Mouse (Mus musculus) T-helper 2 cell (primary cell): ENCODE data around the gene March7.

Source experiments
- in situ Hi-C: fragments of 300-600 bp; cut with MboI, MseI; formaldehyde crosslinking; loops from one replicate; pipeline ENCODE4 v1.15.1; 2025; ENCODE audit warnings: high pct_unique_total_duplicates

March7 gene

GRCm38 (mm10) chr2:60209703-60210651, at the start of gene March7, which contains the start of gene Baz2b:
TSS of gene March7 (plus strand) at chr2:60209887.
TSS of gene Baz2b (minus strand) at chr2:60209839.
- in situ Hi-C loops = no loop called here

GRCm38 (mm10) chr2:60163744-60164143, 45.9 kb upstream of the March7 start:
- in situ Hi-C loops = no loop called here

- in situ Hi-C loops = no loop called here
These were observed 44.0 kb upstream of the March7 start for GRCm38 (mm10) chr2:60165679-60166078.

GRCm38 (mm10) chr2:60166878-60167277, 42.8 kb upstream of the March7 start:
- in situ Hi-C loops = no loop called here

- in situ Hi-C loops = no loop called here
These were observed 37.7 kb upstream of the March7 start for GRCm38 (mm10) chr2:60171786-60172530.

- in situ Hi-C loops = no loop called here
These were observed 37.2 kb upstream of the March7 start for GRCm38 (mm10) chr2:60172531-60172914.

GRCm38 (mm10) chr2:60173190-60173589, 36.5 kb upstream of the March7 start:
- in situ Hi-C loops = no loop called here

- in situ Hi-C loops = no loop called here
These were observed 36.1 kb upstream of the March7 start for GRCm38 (mm10) chr2:60173595-60173994.

- in situ Hi-C loops = no loop called here
These were observed 34.6 kb upstream of the March7 start for GRCm38 (mm10) chr2:60175078-60175477.

- in situ Hi-C loops = no loop called here
These were observed 33.6 kb upstream of the March7 start for GRCm38 (mm10) chr2:60176087-60176486.

GRCm38 (mm10) chr2:60177490-60177889, 32.2 kb upstream of the March7 start:
- in situ Hi-C loops = no loop called here

- in situ Hi-C loops = no loop called here
These were observed 28.0 kb upstream of the March7 start for GRCm38 (mm10) chr2:60181696-60182095.

- in situ Hi-C loops = no loop called here
These were observed 12.8 kb upstream of the March7 start for GRCm38 (mm10) chr2:60196841-60197240.

- in situ Hi-C loops = no loop called here
These were observed 9.6 kb upstream of the March7 start for GRCm38 (mm10) chr2:60200051-60200562.

GRCm38 (mm10) chr2:60200667-60201066, 9.0 kb upstream of the March7 start:
- in situ Hi-C loops = no loop called here

- in situ Hi-C loops = no loop called here
These were observed 6.7 kb upstream of the March7 start for GRCm38 (mm10) chr2:60202900-60203530.

- in situ Hi-C loops = no loop called here
These were observed 6.0 kb upstream of the March7 start for GRCm38 (mm10) chr2:60203733-60204132.

- in situ Hi-C loops = no loop called here
These were observed 5.5 kb upstream of the March7 start for GRCm38 (mm10) chr2:60204162-60204561.

GRCm38 (mm10) chr2:60205795-60206194, 3.9 kb upstream of the March7 start:
- in situ Hi-C loops = no loop called here

GRCm38 (mm10) chr2:60209122-60209611, 520 bp upstream of the March7 start:
- in situ Hi-C loops = no loop called here

GRCm38 (mm10) chr2:60210821-60211220, 1.1 kb downstream of the March7 start:
- in situ Hi-C loops = no loop called here

GRCm38 (mm10) chr2:60212488-60212887, 2.8 kb downstream of the March7 start:
- in situ Hi-C loops = no loop called here
